Mouse (Mus musculus) myocyte (in vitro differentiated cells): ENCODE measurements around the gene Gm37240. TPM values are rescaled to one million over a fixed set of nuclear protein-coding genes. Genes with fewer than 3 reads are reported as not detected.

ENCODE experiments used
- H3K27me3 ChIP-seq: one replicate; pipeline ENCODE4 v1.6.1; 2011; ENCODE audit not compliant: control insufficient read depth, insufficient read depth, insufficient read length
- H3K36me3 ChIP-seq: one replicate; pipeline ENCODE4 v1.6.1; 2011; ENCODE audit not compliant: control insufficient read depth, insufficient read depth
- H3K4me2 ChIP-seq: one replicate; pipeline ENCODE4 v1.6.1; 2011; ENCODE audit warnings: low read depth, control low read depth
- H3K4me3 ChIP-seq: one replicate; pipeline ENCODE4 v1.5.1; 2011; ENCODE audit warnings: mild to moderate bottlenecking, control low read depth, moderate library complexity
- H3K79me2 ChIP-seq: one replicate; pipeline ENCODE4 v1.6.1; 2011; ENCODE audit not compliant: control insufficient read depth, insufficient read depth
- H3ac ChIP-seq: one replicate; pipeline ENCODE4 v1.6.1; 2011; ENCODE audit not compliant: control insufficient read depth, insufficient read length
- CEBPB ChIP-seq: IDR thresholded peaks from 2 replicates; pipeline ENCODE4 v1.6.1; 2011; ENCODE audit warnings: mild to moderate bottlenecking, moderate library complexity; ENCODE audit not compliant: poor library complexity, insufficient read depth, severe bottlenecking
- E2F4 ChIP-seq: IDR thresholded peaks from one replicate; pipeline ENCODE4 v1.6.1; 2011; ENCODE audit warnings: mild to moderate bottlenecking, control low read depth, moderate library complexity; ENCODE audit not compliant: insufficient read depth
- MAX ChIP-seq: IDR thresholded peaks from one replicate; pipeline ENCODE4 v1.6.1; 2011; ENCODE audit warnings: low read depth, mild to moderate bottlenecking, control low read depth
- MYOD1 ChIP-seq, 3 experiments: IDR thresholded peaks; one replicate each; pipeline ENCODE4 v1.6.1; 2011; ENCODE audit warnings: control low read depth in 2 of 3, low read depth in 2 of 3, mild to moderate bottlenecking in 2 of 3, moderate library complexity in 1 of 3; ENCODE audit not compliant: insufficient read length in 2 of 3, control insufficient read depth in 1 of 3
- MYOG ChIP-seq, 3 experiments: IDR thresholded peaks; one replicate each; pipeline ENCODE4 v1.6.1; 2011; ENCODE audit warnings: control low read depth in 2 of 3, low read depth in 2 of 3, mild to moderate bottlenecking in 2 of 3; ENCODE audit not compliant: insufficient read length in 2 of 3, control insufficient read depth in 1 of 3, insufficient read depth in 1 of 3
- POLR2A ChIP-seq: IDR thresholded peaks from one replicate; pipeline ENCODE4 v1.6.1; 2011; ENCODE audit warnings: low read depth, mild to moderate bottlenecking, control low read depth, moderate library complexity; ENCODE audit not compliant: insufficient read length
- POLR2AphosphoS2 ChIP-seq: IDR thresholded peaks from one replicate; pipeline ENCODE4 v1.6.1; 2011; ENCODE audit warnings: low read depth, control low read depth; ENCODE audit not compliant: insufficient read length
- REST ChIP-seq: IDR thresholded peaks from one replicate; pipeline ENCODE4 v1.6.1; 2011; ENCODE audit warnings: mild to moderate bottlenecking, control low read depth, moderate library complexity; ENCODE audit not compliant: insufficient read depth, insufficient read length
- SRF ChIP-seq: IDR thresholded peaks from one replicate; pipeline ENCODE4 v1.6.1; 2011; ENCODE audit warnings: low read depth; ENCODE audit not compliant: control insufficient read depth, insufficient read length
- TCF12 ChIP-seq: IDR thresholded peaks from one replicate; pipeline ENCODE4 v1.6.1; 2011; ENCODE audit warnings: mild to moderate bottlenecking, control low read depth; ENCODE audit not compliant: poor library complexity, insufficient read depth, severe bottlenecking
- TCF3 ChIP-seq: IDR thresholded peaks from one replicate; pipeline ENCODE4 v1.6.1; 2011; ENCODE audit warnings: low read depth, control low read depth; ENCODE audit not compliant: insufficient read length
- USF1 ChIP-seq: IDR thresholded peaks from one replicate; pipeline ENCODE4 v1.6.1; 2011; ENCODE audit warnings: low read depth, mild to moderate bottlenecking, control low read depth, moderate library complexity
- polyA plus RNA-seq: library from polyadenylated mRNA; unstranded; fragments of >200 nt; fragmentation: generic; extraction: Trizol; gene quantifications from one replicate; pipeline ENCODE4 v1.2.1, GENCODE M21; 2012; ENCODE audit warnings: missing spikeins

Gm37240 gene
- polyA plus RNA-seq, 1 experiment = 8.7 TPM

DNA sequence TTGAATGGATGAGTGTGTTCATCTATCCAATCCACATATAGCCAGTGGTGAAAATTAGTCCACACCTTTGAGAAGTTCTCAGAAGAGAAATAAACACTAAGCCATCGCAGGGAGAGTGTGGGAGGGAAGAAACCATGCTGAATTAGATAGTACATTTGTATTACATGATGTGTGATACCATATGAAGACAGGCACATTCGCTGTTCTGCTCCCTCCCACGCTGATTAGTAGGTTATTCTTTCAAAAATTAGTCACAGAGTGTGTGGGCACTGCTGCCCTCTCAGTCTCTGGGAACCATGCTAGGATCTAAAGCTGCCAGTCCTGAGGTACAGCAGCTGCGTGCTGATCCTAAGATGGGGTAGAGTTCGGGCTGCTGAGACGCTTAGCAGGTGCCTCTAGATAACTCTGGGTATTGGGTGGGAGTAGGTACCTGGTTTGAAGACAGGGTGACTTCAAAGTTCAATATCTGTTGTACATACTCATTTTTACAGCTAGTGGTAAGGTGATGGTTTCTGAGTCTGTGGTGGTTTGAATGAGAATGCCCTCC lies 333.5 kb downstream of the Gm37240 start:
- H3K27me3 ChIP-seq = no peaks in the 10 kb centered on the region
- no peaks in the 10 kb centered on the region for H3K79me2 ChIP-seq
- H3K4me2 ChIP-seq = peak overlapping the region; percentile 43
- TF ChIP-seq POLR2AphosphoS2 (no peak), MYOG (IDR thresholded peaks at IDR 0.05; ENCODE audit: control insufficient read depth in 1 of 3, insufficient read depth in 1 of 3, insufficient read length in 2 of 3, low read depth in 2 of 3) (no peak), MAX (no peak), MYOD1 (IDR thresholded peaks at IDR 0.05; ENCODE audit: control insufficient read depth in 1 of 3, insufficient read length in 2 of 3, low read depth in 2 of 3) (peak in 1 of 3 experiments; percentile 53), TCF12 (no peak), USF1 (no peak), SRF (no peak), REST (no peak), CEBPB (no peak)
- H3K4me3 ChIP-seq = no peak overlapping the region
- H3K36me3 ChIP-seq = no peaks in the 10 kb centered on the region
- no peak overlapping the region for H3ac ChIP-seq

DNA sequence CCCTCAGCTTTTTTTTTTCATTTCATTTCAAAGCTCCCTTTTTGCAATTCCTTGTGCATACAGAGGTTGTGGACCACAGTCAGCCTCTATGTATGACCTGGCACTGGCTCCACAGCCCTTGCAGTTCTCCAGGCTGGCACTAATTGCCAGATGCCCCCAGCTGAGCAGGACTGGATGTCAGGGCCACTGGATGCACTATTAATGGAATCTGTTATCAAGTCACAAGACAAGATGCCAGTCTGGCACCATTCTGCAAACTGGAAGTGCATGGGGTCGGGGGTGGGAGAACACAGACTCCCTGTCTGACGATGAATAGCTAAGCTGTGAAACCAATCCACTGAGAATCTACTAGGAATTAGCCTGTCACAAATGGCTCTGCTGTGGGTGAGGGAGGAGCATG lies 336.0 kb downstream of the Gm37240 start:
- H3K4me3 ChIP-seq = no peak overlapping the region
- no peak for TF ChIP-seq POLR2A
- no peak for TF ChIP-seq MAX
- no peak for TF ChIP-seq TCF12
- no peak for TF ChIP-seq MYOG (IDR thresholded peaks at IDR 0.05; ENCODE audit: control insufficient read depth in 1 of 3, insufficient read depth in 1 of 3, insufficient read length in 2 of 3, low read depth in 2 of 3)
- no peak for TF ChIP-seq MYOD1 (IDR thresholded peaks at IDR 0.05; ENCODE audit: control insufficient read depth in 1 of 3, insufficient read length in 2 of 3, low read depth in 2 of 3)
- TF ChIP-seq POLR2AphosphoS2 = no peak
- no peak for TF ChIP-seq TCF3
- no peak for TF ChIP-seq REST
- no peak overlapping the region for H3K4me2 ChIP-seq
- no peaks in the 10 kb centered on the region for H3K79me2 ChIP-seq
- no peaks in the 10 kb centered on the region for H3K36me3 ChIP-seq
- no peaks in the 10 kb centered on the region for H3K27me3 ChIP-seq
- no peak overlapping the region for H3ac ChIP-seq

DNA sequence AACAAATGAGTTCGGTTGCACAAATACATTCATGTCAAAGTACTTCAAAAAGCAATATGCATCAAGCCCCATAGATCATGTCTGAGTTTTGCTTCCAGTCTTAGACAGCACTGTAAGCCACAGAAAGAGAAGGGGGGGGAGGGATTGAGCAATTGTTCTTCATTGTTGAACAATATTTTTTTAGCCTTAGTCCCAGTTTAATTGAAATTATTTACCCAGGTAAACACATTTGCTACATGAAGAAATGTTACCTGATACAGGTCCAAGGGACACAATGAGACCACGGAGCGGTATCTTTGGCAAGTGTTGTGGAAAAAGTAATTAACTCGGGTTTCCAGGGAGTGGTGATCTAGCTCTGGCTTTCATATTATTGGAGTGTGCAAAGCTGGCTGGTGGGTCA lies 337.0 kb downstream of the Gm37240 start:
- Histone ChIP-seq H3K4me2 (no peak overlapping the region), H3K27me3 (no peaks in the 10 kb centered on the region), H3K79me2 (no peaks in the 10 kb centered on the region), H3K4me3 (no peak overlapping the region), H3ac (no peak overlapping the region), H3K36me3 (no peaks in the 10 kb centered on the region)
- TF ChIP-seq USF1 (no peak), CEBPB (no peak), MYOG (IDR thresholded peaks at IDR 0.05; ENCODE audit: control insufficient read depth in 1 of 3, insufficient read depth in 1 of 3, insufficient read length in 2 of 3, low read depth in 2 of 3) (no peak), REST (no peak), TCF12 (no peak), MYOD1 (IDR thresholded peaks at IDR 0.05; ENCODE audit: control insufficient read depth in 1 of 3, insufficient read length in 2 of 3, low read depth in 2 of 3) (no peak), SRF (no peak), POLR2A (no peak), MAX (no peak), POLR2AphosphoS2 (no peak), TCF3 (no peak), E2F4 (no peak)

DNA sequence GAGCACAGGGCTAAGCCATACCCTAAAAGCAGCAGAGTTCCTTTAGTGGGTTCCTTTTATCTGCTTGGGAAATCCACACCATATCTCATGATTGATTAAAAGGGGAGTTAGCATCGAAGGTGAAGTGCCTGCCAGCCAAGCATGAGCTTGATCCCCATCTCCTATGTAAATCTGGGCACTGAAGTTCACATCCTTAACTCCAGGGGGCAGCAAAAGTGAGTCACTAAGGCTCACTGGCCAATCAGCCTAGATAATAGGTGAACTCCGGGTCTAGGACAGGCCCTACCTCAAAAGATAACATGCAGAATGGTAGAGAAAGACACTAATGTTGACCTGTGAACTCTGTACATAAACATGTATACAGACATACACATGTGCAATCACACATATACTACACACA lies 343.7 kb downstream of the Gm37240 start:
- TF ChIP-seq MYOD1 (IDR thresholded peaks at IDR 0.05; ENCODE audit: control insufficient read depth in 1 of 3, insufficient read length in 2 of 3, low read depth in 2 of 3) = no peak
- TF ChIP-seq SRF = no peak
- TF ChIP-seq USF1 = no peak
- TF ChIP-seq TCF12 = no peak
- no peak for TF ChIP-seq REST
- TF ChIP-seq MAX = no peak
- TF ChIP-seq E2F4 = no peak
- no peak for TF ChIP-seq CEBPB
- Histone ChIP-seq H3K4me3 (no peak overlapping the region), H3K36me3 (no peaks in the 10 kb centered on the region), H3ac (no peak overlapping the region), H3K79me2 (no peaks in the 10 kb centered on the region), H3K27me3 (no peaks in the 10 kb centered on the region), H3K4me2 (no peak overlapping the region)

DNA sequence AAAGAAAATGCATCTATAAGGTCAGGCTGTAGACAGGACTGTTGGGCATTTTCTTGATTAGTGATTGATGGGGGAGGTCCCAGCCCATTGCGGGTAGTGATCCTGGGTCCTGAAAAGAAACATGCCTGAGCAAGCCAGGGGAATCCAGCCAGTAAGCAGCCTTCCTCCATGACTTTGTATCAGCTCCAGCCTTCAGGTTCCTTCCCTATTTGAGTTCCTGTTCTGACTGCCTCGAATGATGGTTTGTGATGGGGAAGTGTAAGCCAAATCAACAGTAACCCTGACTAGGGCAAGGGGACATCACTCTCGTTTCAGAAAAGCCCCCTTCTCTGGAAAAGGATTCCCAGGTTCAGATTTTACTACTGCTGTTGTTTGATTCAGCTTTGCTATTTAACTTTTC lies 344.6 kb downstream of the Gm37240 start:
- H3K4me2 ChIP-seq = no peak overlapping the region
- H3K4me3 ChIP-seq = no peak overlapping the region
- no peak overlapping the region for H3ac ChIP-seq
- TF ChIP-seq CEBPB (no peak), POLR2A (no peak), REST (no peak), TCF3 (no peak)
- H3K36me3 ChIP-seq = no peaks in the 10 kb centered on the region
- no peaks in the 10 kb centered on the region for H3K79me2 ChIP-seq
- no peaks in the 10 kb centered on the region for H3K27me3 ChIP-seq
